Comparison of ENCODE assay signal across 8 mouse cellular contexts in the genomic region with DNA sequence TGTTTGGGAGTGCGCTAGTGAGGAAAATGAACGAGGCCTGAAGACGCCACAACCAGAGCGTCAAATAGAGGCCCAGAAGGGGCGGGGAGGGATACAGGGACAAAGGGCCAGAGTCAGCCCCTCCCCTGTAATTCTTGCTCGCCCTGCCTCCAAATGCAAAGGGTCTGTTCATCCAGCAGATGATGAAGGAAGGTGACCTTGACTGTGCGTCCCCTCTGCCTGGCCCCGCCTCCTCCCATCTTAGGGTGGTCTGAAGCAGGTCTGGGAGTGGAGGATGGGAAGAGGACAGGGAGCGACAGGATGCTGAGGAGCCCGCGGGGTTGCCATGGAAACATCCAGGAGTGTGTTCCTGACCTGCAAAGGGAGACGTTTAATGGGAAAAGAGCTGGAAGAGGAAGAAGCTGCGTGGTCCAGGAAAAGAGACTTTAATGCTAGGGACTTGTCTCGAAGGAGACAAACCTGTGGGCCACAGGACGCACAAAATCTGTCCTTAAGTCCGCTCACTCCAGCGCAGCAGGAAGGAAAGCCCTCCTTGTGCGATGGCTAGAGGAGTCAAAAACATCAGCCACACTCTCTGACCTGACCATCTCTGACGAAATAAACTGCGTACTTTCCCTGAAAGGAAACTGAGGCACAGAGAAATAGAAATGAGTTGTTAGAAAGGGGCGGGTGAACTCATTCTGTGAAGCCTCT. TPM values are rescaled to one million over a fixed set of nuclear protein-coding genes. Genes with fewer than 3 reads are reported as not detected.
DNase-seq lines count a peak whose midpoint lies in the region; ATAC-seq lines count a peak whose summit lies in the region.

No protein-coding gene starts in this region.

- H3K27ac ChIP-seq in kidney, embryonic 15.5 days = no peak overlapping the region
- H3K27ac ChIP-seq in forebrain, embryonic 10.5 days = peak overlapping the region; percentile 76

- peak overlapping the region; percentile 12; the same call in 1 of the 2 replicates for H3K4me3 ChIP-seq in kidney, embryonic 15.5 days (replicated peaks)
- peak overlapping the region; percentile 44 for H3K4me3 ChIP-seq in forebrain, embryonic 10.5 days

- H3K4me2 ChIP-seq in kidney, embryonic 15.5 days = peak overlapping the region; percentile 49

- no peaks in the 10 kb centered on the region for H3K36me3 ChIP-seq in kidney, embryonic 15.5 days
- H3K36me3 ChIP-seq in forebrain, embryonic 10.5 days (replicated peaks) = no peaks in the 10 kb centered on the region

- H3K9me3 ChIP-seq in kidney, embryonic 15.5 days (replicated peaks) = no peaks in the 10 kb centered on the region
- no peaks in the 10 kb centered on the region for H3K9me3 ChIP-seq in forebrain, embryonic 10.5 days

- H3K27me3 ChIP-seq in kidney, embryonic 15.5 days = peaks cover 37% of the 10 kb centered on the region
- peaks cover 56% of the 10 kb centered on the region for H3K27me3 ChIP-seq in forebrain, embryonic 10.5 days (ENCODE audit: poor library complexity, severe bottlenecking)

- peak; percentile 50; the same call in 1 of the 2 replicates for ATAC-seq in kidney, embryonic 15.5 days (replicated peaks; ENCODE audit: low FRiP score)

- H3K4me1 ChIP-seq in kidney, embryonic 15.5 days = peaks cover 17% of the 10 kb centered on the region
- peaks cover 29% of the 10 kb centered on the region for H3K4me1 ChIP-seq in forebrain, embryonic 10.5 days

- H3K9ac ChIP-seq in kidney, embryonic 15.5 days = no peak overlapping the region

- intact Hi-C loops in left cerebral cortex, postnatal 25 days (cut with DNase I) = no loop called here

- no peak for DNase-seq in kidney, postnatal 14 days
- peak; percentile 64 for DNase-seq in forebrain, embryonic 10.5 days (ENCODE audit: extremely low spot score, low spot score)
- peak; percentile 52 to 72 for DNase-seq in left cerebral cortex, postnatal 25 days (ENCODE audit: low spot score in 2 of 2)
- DNase-seq in right cerebral cortex, adult 2 months (ENCODE audit: low spot score in 2 of 2) = peak; percentile 65 to 70
- DNase-seq in spleen, adult 18-20 months = no peak
- no peak for DNase-seq in gastrocnemius, postnatal 10 days
- no peak for DNase-seq in urinary bladder, postnatal 10 days (ENCODE audit: low spot score)

- whole genome bisulfite sequencing in kidney, embryonic 15.5 days = 6% methylated on average over 21 of the region's 21 CpGs
- 2% methylated on average over 21 of the region's 21 CpGs for WGBS in forebrain, embryonic 10.5 days

RNA-seq across cellular contexts. Expression of gene Nrsn2, which starts 0.6 kb away (rescaled TPM):
- polyA plus RNA-seq in kidney, embryonic 15.5 days (2015; fragmentation: Nextera tagmentation; extraction: Ambion mirVana) = 1.1 and 2.2 TPM in 2 replicates
- 1.1 and 2.4 TPM in 2 replicates for polyA plus RNA-seq in forebrain, embryonic 10.5 days (2016; fragmentation: Nextera tagmentation; extraction: Ambion mirVana)
- total RNA-seq in left cerebral cortex, postnatal 25 days (2021) = 10 to 100 TPM; 73.5 to 90.0 TPM
- under 1 TPM in 1 of 2 experiments, not detected in 1; 0.18 TPM for total RNA-seq in gastrocnemius, postnatal 10 days (2021)

RNA-seq across cellular contexts. Expression of gene Sox12, which starts 22.1 kb away (rescaled TPM):
- polyA plus RNA-seq in kidney, embryonic 15.5 days (2015; fragmentation: Nextera tagmentation; extraction: Ambion mirVana) = 10.6 and 12.2 TPM in 2 replicates
- polyA plus RNA-seq in forebrain, embryonic 10.5 days (2016; fragmentation: Nextera tagmentation; extraction: Ambion mirVana) = 9.3 and 9.5 TPM in 2 replicates
- total RNA-seq in left cerebral cortex, postnatal 25 days (2021) = 10 to 100 TPM; 14.0 to 15.6 TPM
- total RNA-seq in gastrocnemius, postnatal 10 days (2021) = 1 to 10 TPM; 6.7 to 9.4 TPM

RNA-seq across cellular contexts. Expression of gene Trib3, which starts 32.0 kb away (rescaled TPM):
- polyA plus RNA-seq in kidney, embryonic 15.5 days (2015; fragmentation: Nextera tagmentation; extraction: Ambion mirVana) = 1.1 and 1.9 TPM in 2 replicates
- 2.3 and 3.1 TPM in 2 replicates for polyA plus RNA-seq in forebrain, embryonic 10.5 days (2016; fragmentation: Nextera tagmentation; extraction: Ambion mirVana)
- total RNA-seq in left cerebral cortex, postnatal 25 days (2021) = under 1 TPM; 0.66 to 0.76 TPM
- total RNA-seq in gastrocnemius, postnatal 10 days (2021) = 1 to 10 TPM; 1.3 to 1.5 TPM

RNA-seq across cellular contexts. Expression of gene Zcchc3, which starts 39.0 kb away (rescaled TPM):
- 42.4 and 45.7 TPM in 2 replicates for polyA plus RNA-seq in kidney, embryonic 15.5 days (2015; fragmentation: Nextera tagmentation; extraction: Ambion mirVana)
- 46.5 and 50.0 TPM in 2 replicates for polyA plus RNA-seq in forebrain, embryonic 10.5 days (2016; fragmentation: Nextera tagmentation; extraction: Ambion mirVana)
- 1 to 10 TPM; 9.5 to 9.9 TPM for total RNA-seq in left cerebral cortex, postnatal 25 days (2021)
- total RNA-seq in gastrocnemius, postnatal 10 days (2021) = 1 to 10 TPM; 4.7 to 5.6 TPM

RNA-seq across cellular contexts. Expression of gene 6820408C15Rik, which starts 39.6 kb away (rescaled TPM):
- 0.56 and 0.77 TPM in 2 replicates for polyA plus RNA-seq in kidney, embryonic 15.5 days (2015; fragmentation: Nextera tagmentation; extraction: Ambion mirVana)
- polyA plus RNA-seq in forebrain, embryonic 10.5 days (2016; fragmentation: Nextera tagmentation; extraction: Ambion mirVana) = 0.76 and 1.0 TPM in 2 replicates
- 1 to 10 TPM; 2.1 to 2.2 TPM for total RNA-seq in left cerebral cortex, postnatal 25 days (2021)
- not detected for total RNA-seq in gastrocnemius, postnatal 10 days (2021)

Comparison
In these comparisons a context has a peak if more than half of its experiments do, and no peak if none do; other contexts are left out.
1. DNase-seq: peak in forebrain, embryonic 10.5 days (single experiment), left cerebral cortex, postnatal 25 days (2 of 2) and right cerebral cortex, adult 2 months (2 of 2); none in kidney, postnatal 14 days (single experiment), spleen, adult 18-20 months (0 of 2), gastrocnemius, postnatal 10 days (single experiment) and urinary bladder, postnatal 10 days (single experiment).
2. RNA of gene Nrsn2, which starts 0.6 kb away (total RNA-seq): 73.5 to 90.0 TPM in left cerebral cortex, postnatal 25 days; 0.18 TPM in gastrocnemius, postnatal 10 days; every median in the first group is over 10 times any median in the second.